Mouse (Mus musculus) heart, embryonic 14.5 days (tissue): ENCODE measurements around the gene Fis1. TPM values are rescaled to one million over a fixed set of nuclear protein-coding genes. Genes with fewer than 3 reads are reported as not detected.

Experiments
- ATAC-seq: fragments of 200-750 bp; cut with Nextera tagmentation; 2 replicates; pipeline ENCODE4 v1.8.0; 2017; ENCODE audit warnings: low read depth, moderate TSS enrichment; ENCODE audit not compliant: insufficient number of reproducible peaks, insufficient read depth, low FRiP score
- H3K27ac ChIP-seq, 2 experiments: fragments of 200-500 bp in 1 of 2; fragments of 300-500 bp in 1 of 2; sonication (generic) in 1 of 2; replicated peaks in 1 of 2; 2 replicates each; pipeline ENCODE4 v1.5.1; 2012 to 2014; ENCODE audit warnings: low read depth in 2 of 2, low read length in 2 of 2, control low read depth in 1 of 2, mild to moderate bottlenecking in 1 of 2, mixed read lengths in 1 of 2; ENCODE audit not compliant: control insufficient read depth in 1 of 2, insufficient read depth in 1 of 2
- H3K27me3 ChIP-seq: fragments of 300-500 bp; sonication (generic); 2 replicates; pipeline ENCODE4 v1.6.1; 2014; ENCODE audit warnings: mild to moderate bottlenecking, low read length, control low read depth; ENCODE audit not compliant: control insufficient read depth, insufficient read depth
- H3K36me3 ChIP-seq: fragments of 300-500 bp; sonication (generic); 2 replicates; pipeline ENCODE4 v1.6.1; 2014; ENCODE audit warnings: mild to moderate bottlenecking, control low read depth, low read length, mixed read lengths; ENCODE audit not compliant: control insufficient read depth, insufficient read depth
- H3K4me1 ChIP-seq, 2 experiments: fragments of 200-500 bp in 1 of 2; fragments of 300-500 bp in 1 of 2; sonication (generic) in 1 of 2; 2 replicates each; pipeline ENCODE4 v1.6.1; 2012 to 2014; ENCODE audit warnings: low read length in 2 of 2, control low read depth in 1 of 2, mixed read lengths in 1 of 2; ENCODE audit not compliant: control insufficient read depth in 2 of 2, insufficient read depth in 2 of 2
- H3K4me2 ChIP-seq: fragments of 300-500 bp; sonication (generic); 2 replicates; pipeline ENCODE4 v1.6.1; 2014; ENCODE audit warnings: mild to moderate bottlenecking, low read length
- H3K4me3 ChIP-seq, 2 experiments: fragments of 200-500 bp in 1 of 2; fragments of 300-500 bp in 1 of 2; sonication (generic) in 1 of 2; 2 replicates each; pipeline ENCODE4 v1.5.1; 2012 to 2014; ENCODE audit warnings: low read length in 2 of 2, mild to moderate bottlenecking in 2 of 2, control low read depth in 1 of 2, low read depth in 1 of 2, moderate library complexity in 1 of 2; ENCODE audit not compliant: control insufficient read depth in 1 of 2, insufficient read depth in 1 of 2
- H3K9ac ChIP-seq: fragments of 300-500 bp; sonication (generic); 2 replicates; pipeline ENCODE4 v1.6.1; 2014; ENCODE audit warnings: mild to moderate bottlenecking, low read length
- H3K9me3 ChIP-seq: fragments of 300-500 bp; sonication (generic); 2 replicates; pipeline ENCODE4 v1.6.1; 2016; ENCODE audit warnings: low read length, control low read depth; ENCODE audit not compliant: control insufficient read depth
- WGBS: fragments of 180-500 bp; shearing (Covaris S2); extraction: QIAGEN DNeasy Blood & Tissue Kit; methylation state at CpG from one replicate; pipeline ENCODE4 v1.1.7; 2014; 5-methylcytosine and 5-hydroxymethylcytosine counted together
- polyA plus RNA-seq: library from polyadenylated mRNA; unstranded; fragments of >200 nt; fragmentation: Nextera tagmentation; extraction: Ambion mirVana; gene quantifications from 2 replicates; pipeline ENCODE4 v1.2.1, GENCODE M21; 2014

Gene Fis1
- polyA plus RNA-seq, 1 experiment from 2014 or later: 314 TPM

GRCm38 (mm10) chr5:136970703-136971102 is 17.6 kb downstream of the Fis1 start:
- WGBS: 72% methylated on average over 1 of the region's 1 CpGs
- H3K9ac ChIP-seq: no peak overlapping the region
- H3K27me3 ChIP-seq: no peaks in the 10 kb centered on the region
- H3K36me3 ChIP-seq: peaks cover 7% of the 10 kb centered on the region
- ATAC-seq: no peak
- no peak overlapping the region for H3K4me2 ChIP-seq
- no peaks in the 10 kb centered on the region for H3K9me3 ChIP-seq
- no peak overlapping the region for H3K4me3 ChIP-seq
- H3K4me1 ChIP-seq: peaks cover 14 to 15% of the 10 kb centered on the region in 2 experiments
- no peak overlapping the region for H3K27ac ChIP-seq

DNA sequence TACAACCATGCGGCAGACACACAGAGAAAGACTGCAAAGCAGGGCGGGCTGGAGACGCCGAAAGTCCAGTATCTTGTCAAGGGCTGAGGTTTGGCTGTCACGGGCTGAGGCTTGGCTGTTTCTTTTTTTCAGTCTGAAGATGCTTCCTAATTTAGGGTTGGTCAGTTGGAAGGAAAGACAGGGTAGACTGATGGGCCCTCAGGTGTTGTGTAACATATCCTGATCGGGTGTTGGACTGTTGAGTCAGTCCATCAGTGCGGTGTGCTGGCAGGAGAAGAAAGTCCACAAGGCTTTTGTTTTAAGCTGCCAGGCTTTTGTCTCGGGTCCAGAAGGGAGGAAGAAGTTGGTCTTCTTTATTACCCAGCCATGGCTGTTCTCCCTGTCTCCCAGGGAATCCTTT is 20.6 kb downstream of the Fis1 start:
- no peaks in the 10 kb centered on the region for H3K9me3 ChIP-seq
- H3K36me3 ChIP-seq: no peaks in the 10 kb centered on the region
- no peak overlapping the region for H3K27ac ChIP-seq
- no peak overlapping the region for H3K9ac ChIP-seq
- WGBS: 57% methylated on average over 8 of the region's 8 CpGs
- H3K27me3 ChIP-seq: no peaks in the 10 kb centered on the region
- H3K4me3 ChIP-seq: no peak overlapping the region
- no peaks in the 10 kb centered on the region for H3K4me1 ChIP-seq
- ATAC-seq: no peak
- H3K4me2 ChIP-seq: no peak overlapping the region

DNA sequence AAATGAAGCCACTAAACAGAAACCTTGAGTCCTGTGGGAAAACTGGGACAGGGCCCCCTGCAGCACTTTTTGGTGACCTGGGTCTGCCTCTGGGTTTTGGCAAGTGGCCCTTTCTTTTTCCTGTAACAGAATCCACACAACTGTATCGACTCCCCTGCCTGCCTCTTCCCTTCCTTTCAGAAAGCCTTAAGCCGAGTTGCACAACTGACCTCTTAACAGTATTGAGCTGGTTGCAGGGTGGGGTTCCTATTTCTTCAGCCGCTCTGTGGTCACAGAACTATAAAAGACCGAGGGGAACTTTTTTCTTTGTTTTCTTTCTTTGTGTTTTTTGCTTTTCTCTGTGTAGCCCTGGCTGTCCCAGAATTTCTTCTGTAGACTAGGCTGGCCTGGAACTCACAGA is 24.7 kb downstream of the Fis1 start:
- Histone ChIP-seq H3K4me2 (no peak overlapping the region), H3K4me3 (no peak overlapping the region), H3K4me1 (no peaks in the 10 kb centered on the region), H3K9me3 (no peaks in the 10 kb centered on the region), H3K27me3 (no peaks in the 10 kb centered on the region), H3K9ac (no peak overlapping the region), H3K36me3 (peaks cover 17% of the 10 kb centered on the region), H3K27ac (no peak overlapping the region)
- ATAC-seq: no peak
- 64% methylated on average over 4 of the region's 4 CpGs for whole genome bisulfite sequencing

DNA sequence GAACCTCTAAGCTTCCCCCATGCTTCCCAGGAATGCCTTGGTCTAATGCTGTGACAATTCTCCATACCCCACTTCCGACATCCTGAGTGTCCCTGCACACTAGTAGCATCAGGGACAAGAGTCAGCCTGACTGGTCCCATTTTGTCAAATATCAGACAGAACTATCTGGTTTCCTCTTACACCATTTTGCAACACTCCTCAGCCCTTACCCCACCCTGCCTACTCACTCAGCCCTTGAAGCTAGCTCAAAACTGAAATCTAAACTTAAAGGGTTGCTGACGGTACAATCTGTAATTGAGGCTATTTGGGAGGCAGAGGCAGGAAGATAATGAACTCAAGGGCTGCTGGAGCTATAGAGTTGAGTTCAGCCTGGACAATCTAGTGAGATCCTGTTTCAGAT is 26.7 kb downstream of the Fis1 start:
- no peak for ATAC-seq

DNA sequence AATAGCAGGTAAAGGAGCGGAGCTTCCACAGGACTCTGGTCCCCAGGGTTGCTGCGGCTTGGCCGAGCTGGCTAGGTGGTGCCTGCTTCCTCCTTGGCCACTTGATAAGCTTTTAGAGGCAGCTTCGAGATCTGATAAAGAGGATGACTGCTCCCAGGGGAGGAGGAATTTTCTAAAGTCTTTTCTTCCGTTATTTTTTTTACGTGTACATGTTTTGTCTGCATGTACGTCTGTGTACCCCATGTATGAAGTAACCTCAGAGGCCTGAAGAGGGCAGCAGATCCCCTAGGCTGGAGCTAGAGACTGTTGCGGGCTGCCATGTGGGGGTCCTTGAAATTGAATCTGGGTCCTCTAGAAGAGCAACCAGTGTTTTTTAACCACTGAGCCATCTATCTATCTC is 27.9 kb downstream of the Fis1 start:
- Histone ChIP-seq H3K27ac (no peak overlapping the region), H3K27me3 (no peaks in the 10 kb centered on the region), H3K4me2 (no peak overlapping the region), H3K4me3 (no peak overlapping the region), H3K4me1 (peaks cover 0 to 1% of the 10 kb centered on the region in 2 experiments; a peak in 1 of 4 replicates), H3K36me3 (peaks cover 33% of the 10 kb centered on the region), H3K9ac (no peak overlapping the region), H3K9me3 (no peaks in the 10 kb centered on the region)
- no peak for ATAC-seq
- WGBS: 85% methylated on average over 8 of the region's 8 CpGs

More for the DNA sequence above, 26.7 kb downstream of the Fis1 start:
- Histone ChIP-seq H3K36me3 (peaks cover 32% of the 10 kb centered on the region), H3K4me2 (no peak overlapping the region), H3K9me3 (no peaks in the 10 kb centered on the region), H3K9ac (no peak overlapping the region), H3K27me3 (no peaks in the 10 kb centered on the region), H3K27ac (no peak overlapping the region), H3K4me3 (no peak overlapping the region), H3K4me1 (no peaks in the 10 kb centered on the region)
- 82% methylated on average over 2 of the region's 2 CpGs for WGBS

GRCm38 (mm10) chr5:136982338-136982930 is 29.4 kb downstream of the Fis1 start:
- 47% methylated on average over 14 of the region's 16 CpGs for WGBS

DNA sequence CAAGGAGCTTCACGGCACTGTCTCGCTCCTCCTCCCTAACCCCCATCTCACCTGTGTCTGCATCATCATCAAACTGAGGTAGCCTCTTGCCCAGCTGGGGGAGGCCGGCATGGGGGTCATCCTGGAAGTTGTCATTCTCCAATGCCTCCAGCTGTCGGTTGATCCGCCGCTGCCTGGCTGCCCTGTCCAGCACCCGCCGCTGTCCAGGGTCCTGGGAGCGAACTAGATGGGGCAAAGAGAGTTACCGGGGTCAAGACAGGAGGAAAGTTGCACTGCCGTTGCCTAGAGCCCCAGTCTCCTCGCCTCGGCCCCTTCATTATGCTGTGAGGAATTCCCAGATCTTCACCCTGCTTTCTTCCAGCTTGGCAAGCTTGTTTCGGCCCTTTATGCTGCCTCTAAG is 31.8 kb downstream of the Fis1 start:
- 48% methylated on average over 14 of the region's 14 CpGs for WGBS
- no peak overlapping the region for H3K9ac ChIP-seq
- H3K4me1 ChIP-seq: peaks cover 7 to 9% of the 10 kb centered on the region in 2 experiments; a peak in 3 of 4 replicates
- peaks cover 46% of the 10 kb centered on the region for H3K36me3 ChIP-seq
- ATAC-seq: no peak
- H3K27me3 ChIP-seq: no peaks in the 10 kb centered on the region
- H3K9me3 ChIP-seq: no peaks in the 10 kb centered on the region
- H3K4me3 ChIP-seq: no peak overlapping the region
- H3K4me2 ChIP-seq: no peak overlapping the region
- no peak overlapping the region for H3K27ac ChIP-seq

More at GRCm38 (mm10) chr5:136982338-136982930, 29.4 kb downstream of the Fis1 start:
- H3K9ac ChIP-seq: no peak overlapping the region
- peaks cover 33% of the 10 kb centered on the region for H3K36me3 ChIP-seq
- H3K4me3 ChIP-seq: no peak overlapping the region
- no peaks in the 10 kb centered on the region for H3K27me3 ChIP-seq
- H3K27ac ChIP-seq: no peak overlapping the region
- H3K4me1 ChIP-seq: peaks cover 3 to 6% of the 10 kb centered on the region in 2 experiments; a peak in 2 of 4 replicates
- no peak for ATAC-seq
- H3K9me3 ChIP-seq: no peaks in the 10 kb centered on the region
- H3K4me2 ChIP-seq: no peak overlapping the region

- Histone ChIP-seq H3K4me1 (peaks cover 7 to 9% of the 10 kb centered on the region in 2 experiments; a peak in 3 of 4 replicates), H3K27ac (peak within 1 kb of the TSS; percentile 87 to 94), H3K36me3 (peaks cover 55% of the 10 kb centered on the region), H3K9ac (peak within 1 kb of the TSS; percentile 92), H3K27me3 (no peaks in the 10 kb centered on the region), H3K9me3 (no peaks in the 10 kb centered on the region), H3K4me2 (peak within 1 kb of the TSS; percentile 94), H3K4me3 (peak within 1 kb of the TSS; percentile 79 to 83)
- peak; percentile 94 for ATAC-seq
- WGBS: 0% methylated on average over 26 of the region's 26 CpGs
These were observed 33.6 kb downstream of the Fis1 start, which contains the start of gene Plod3 for GRCm38 (mm10) chr5:136986695-136987137. Gene Plod3 (plus strand): TSS chr5:136987019.
